ENCODE assay signal across 13 mouse cellular contexts in genomic region chr7:103873064-103873463, GRCm38 (mm10). TPM values are rescaled to one million over a fixed set of nuclear protein-coding genes. Genes with fewer than 3 reads are reported as not detected.
DNase-seq lines count a peak whose midpoint lies in the region; ATAC-seq and TF ChIP-seq lines count a peak whose summit lies in the region.
"Had no signal": no experiment of that assay in that cellular context is flagged by ENCODE, and none has a peak within 500 bp of the region (broad histone marks: within the 10 kb centered on the region; RNA-seq: fewer than 3 reads in every experiment).

No protein-coding gene starts in this region.

- no peak for ATAC-seq in forebrain, embryonic 14.5 days
- ATAC-seq in forebrain, embryonic 11.5 days (replicated peaks; ENCODE audit: low FRiP score), result no peak
- no peak for ATAC-seq in lung, embryonic 14.5 days (ENCODE audit: insufficient read depth)
- no peak for ATAC-seq in liver, embryonic 16.5 days (ENCODE audit: low read depth)

- no peak overlapping the region for H3K4me3 ChIP-seq in forebrain, embryonic 14.5 days (ENCODE audit: low read depth, low read length)
- no peak overlapping the region for H3K4me3 ChIP-seq in forebrain, embryonic 11.5 days (ENCODE audit: low read depth, low read length)
- no peak overlapping the region for H3K4me3 ChIP-seq in lung, embryonic 14.5 days (ENCODE audit: low read depth, low read length)
- H3K4me3 ChIP-seq in lung, adult 2 months (replicated peaks; ENCODE audit: extremely low read depth, low read depth, low read length), result no peak overlapping the region
- no peak overlapping the region for H3K4me3 ChIP-seq in liver, embryonic 16.5 days (ENCODE audit: low read depth, low read length)

- peak; percentile 36 for DNase-seq in forebrain, embryonic 14.5 days (ENCODE audit: low spot score)
- no peak for DNase-seq in forebrain, embryonic 11.5 days (ENCODE audit: low spot score)
- DNase-seq in lung, embryonic 14.5 days, result peak; percentile 60
- DNase-seq in lung, adult 2 months, result no peak
- DNase-seq in c-Kit-positive CD71-positive TER-119-positive erythroid progenitor cells, embryonic 14.5 days (ENCODE audit: low spot score), result peak; percentile 81
- no peak for DNase-seq in lung, adult 18-20 months
- DNase-seq in urinary bladder, adult 2 months (ENCODE audit: low spot score), result no peak
- DNase-seq: adrenal gland, postnatal 14 days; cerebellum, postnatal 14 days; heart, postnatal 4 days; right cerebral cortex, postnatal 4 days had no signal

- H3K27me3 ChIP-seq in forebrain, embryonic 14.5 days (replicated peaks; ENCODE audit: control insufficient read depth, insufficient read depth, low read length), result no peaks in the 10 kb centered on the region
- no peaks in the 10 kb centered on the region for H3K27me3 ChIP-seq in forebrain, embryonic 11.5 days (ENCODE audit: control insufficient read depth, insufficient read depth, low read length)
- H3K27me3 ChIP-seq in lung, embryonic 14.5 days (ENCODE audit: insufficient read depth, low read length), result no peaks in the 10 kb centered on the region
- no peaks in the 10 kb centered on the region for H3K27me3 ChIP-seq in liver, embryonic 16.5 days (ENCODE audit: control insufficient read depth, insufficient read depth, low read depth, low read length)

- H3K4me1 ChIP-seq in forebrain, embryonic 14.5 days (ENCODE audit: control insufficient read depth, insufficient read depth, low read length), result no peaks in the 10 kb centered on the region
- no peaks in the 10 kb centered on the region for H3K4me1 ChIP-seq in forebrain, embryonic 11.5 days (replicated peaks; ENCODE audit: control insufficient read depth, insufficient read depth, low read length)
- H3K4me1 ChIP-seq in lung, embryonic 14.5 days (ENCODE audit: insufficient read depth), result no peaks in the 10 kb centered on the region
- no peaks in the 10 kb centered on the region for H3K4me1 ChIP-seq in lung, adult 2 months (ENCODE audit: control insufficient read depth, insufficient read depth, low read length)
- peaks cover 49% of the 10 kb centered on the region for H3K4me1 ChIP-seq in liver, embryonic 16.5 days (ENCODE audit: control insufficient read depth, low read depth, low read length)

- no peaks in the 10 kb centered on the region for H3K9me3 ChIP-seq in forebrain, embryonic 14.5 days (replicated peaks; ENCODE audit: control insufficient read depth, low read length)
- H3K9me3 ChIP-seq in forebrain, embryonic 11.5 days (ENCODE audit: control insufficient read depth, low read length), result no peaks in the 10 kb centered on the region
- no peaks in the 10 kb centered on the region for H3K9me3 ChIP-seq in lung, embryonic 14.5 days (ENCODE audit: low read depth, low read length)
- no peaks in the 10 kb centered on the region for H3K9me3 ChIP-seq in liver, embryonic 16.5 days (replicated peaks; ENCODE audit: control insufficient read depth, low read length)

- no peak for TF ChIP-seq POLR2A in lung, adult 2 months (IDR thresholded peaks at IDR 0.05; ENCODE audit: borderline replicate concordance, extremely low read depth, low read depth, low read length)

- H3K27ac ChIP-seq in forebrain, embryonic 14.5 days (ENCODE audit: low read depth, low read length), result no peak overlapping the region
- H3K27ac ChIP-seq in forebrain, embryonic 11.5 days (ENCODE audit: low read depth, low read length), result no peak overlapping the region
- H3K27ac ChIP-seq in lung, embryonic 14.5 days (ENCODE audit: low read depth), result no peak overlapping the region
- H3K27ac ChIP-seq in liver, embryonic 16.5 days (ENCODE audit: low read length), result peak overlapping the region; percentile 95

- no peak overlapping the region for H3K9ac ChIP-seq in forebrain, embryonic 14.5 days (ENCODE audit: low read length)
- no peak overlapping the region for H3K9ac ChIP-seq in forebrain, embryonic 11.5 days (ENCODE audit: low read length)
- no peak overlapping the region for H3K9ac ChIP-seq in lung, embryonic 14.5 days
- peak overlapping the region; percentile 69 for H3K9ac ChIP-seq in liver, embryonic 16.5 days (ENCODE audit: low read depth, low read length)

- no peaks in the 10 kb centered on the region for H3K36me3 ChIP-seq in forebrain, embryonic 14.5 days (ENCODE audit: control insufficient read depth, insufficient read depth, low read length)
- H3K36me3 ChIP-seq in forebrain, embryonic 11.5 days (ENCODE audit: control insufficient read depth, insufficient read depth, low read length), result no peaks in the 10 kb centered on the region
- H3K36me3 ChIP-seq in lung, embryonic 14.5 days (ENCODE audit: insufficient read depth), result no peaks in the 10 kb centered on the region
- no peaks in the 10 kb centered on the region for H3K36me3 ChIP-seq in liver, embryonic 16.5 days (ENCODE audit: control insufficient read depth, insufficient read depth)

- H3K4me2 ChIP-seq in forebrain, embryonic 14.5 days (ENCODE audit: low read length), result no peak overlapping the region
- H3K4me2 ChIP-seq in forebrain, embryonic 11.5 days (ENCODE audit: low read depth, low read length, severe bottlenecking), result no peak overlapping the region
- no peak overlapping the region for H3K4me2 ChIP-seq in lung, embryonic 14.5 days
- H3K4me2 ChIP-seq in liver, embryonic 16.5 days (ENCODE audit: low read depth, low read length), result peak overlapping the region; percentile 55

- peak; percentile 41 for TF ChIP-seq CTCF in lung, embryonic 14.5 days (IDR thresholded peaks at IDR 0.05; ENCODE audit: low read depth)
- TF ChIP-seq CTCF in lung, adult 2 months (IDR thresholded peaks at IDR 0.05; ENCODE audit: insufficient read depth, low read length), result no peak

- 11% methylated on average over 1 of the region's 1 CpGs for WGBS in forebrain, embryonic 14.5 days
- WGBS in forebrain, embryonic 11.5 days, result 9% methylated on average over 1 of the region's 1 CpGs
- 0% methylated on average over 1 of the region's 1 CpGs for WGBS in lung, embryonic 14.5 days
- WGBS in lung, adult 2 months, result 0% methylated on average over 1 of the region's 1 CpGs
- 0% methylated on average over 1 of the region's 1 CpGs for WGBS in liver, embryonic 16.5 days (ENCODE audit: insufficient replicate concordance)

RNA-seq across cellular contexts. Expression of gene Olfr66, which starts 13.0 kb away (rescaled TPM):
- not detected in 2 replicates for polyA plus RNA-seq in forebrain, embryonic 14.5 days (2014; fragmentation: Nextera tagmentation; extraction: Ambion mirVana)
- not detected in 2 replicates for polyA plus RNA-seq in forebrain, embryonic 11.5 days (2014; fragmentation: Nextera tagmentation; extraction: Ambion mirVana)
- polyA plus RNA-seq in lung, embryonic 14.5 days (2014; fragmentation: Nextera tagmentation; extraction: Ambion mirVana), result not detected in 2 replicates
- not detected in 2 replicates for polyA plus RNA-seq in lung, adult 2 months (2012; rRNA removed)
- polyA plus RNA-seq in liver, embryonic 16.5 days (2015; fragmentation: Nextera tagmentation; extraction: Ambion mirVana), result not detected in 2 replicates
- not detected in 2 replicates for polyA plus RNA-seq in urinary bladder, adult 2 months (2012; rRNA removed)
- polyA plus RNA-seq: neural tube, embryonic 11.5 days had no signal

RNA-seq across cellular contexts. Expression of gene Hbb-y, which starts 20.0 kb away (rescaled TPM):
- 152 and 669 TPM in 2 replicates for polyA plus RNA-seq in forebrain, embryonic 14.5 days (2014; fragmentation: Nextera tagmentation; extraction: Ambion mirVana)
- polyA plus RNA-seq in forebrain, embryonic 11.5 days (2014; fragmentation: Nextera tagmentation; extraction: Ambion mirVana), result 10,747 and 11,615 TPM in 2 replicates
- polyA plus RNA-seq in lung, embryonic 14.5 days (2014; fragmentation: Nextera tagmentation; extraction: Ambion mirVana), result 1,485 and 1,968 TPM in 2 replicates
- 0.37 TPM in 1 of 2 replicates, not detected in the other for polyA plus RNA-seq in lung, adult 2 months (2012; rRNA removed)
- polyA plus RNA-seq in liver, embryonic 16.5 days (2015; fragmentation: Nextera tagmentation; extraction: Ambion mirVana), result 114 and 115 TPM in 2 replicates
- polyA plus RNA-seq in urinary bladder, adult 2 months (2012; rRNA removed), result 0.29 and 0.55 TPM in 2 replicates

RNA-seq across cellular contexts. Expression of gene Olfr64, which starts 21.2 kb away (rescaled TPM):
- not detected in 2 replicates for polyA plus RNA-seq in forebrain, embryonic 14.5 days (2014; fragmentation: Nextera tagmentation; extraction: Ambion mirVana)
- polyA plus RNA-seq in forebrain, embryonic 11.5 days (2014; fragmentation: Nextera tagmentation; extraction: Ambion mirVana), result not detected in 2 replicates
- polyA plus RNA-seq in lung, embryonic 14.5 days (2014; fragmentation: Nextera tagmentation; extraction: Ambion mirVana), result not detected in 2 replicates
- not detected in 2 replicates for polyA plus RNA-seq in lung, adult 2 months (2012; rRNA removed)
- polyA plus RNA-seq in liver, embryonic 16.5 days (2015; fragmentation: Nextera tagmentation; extraction: Ambion mirVana), result not detected in 2 replicates
- not detected in 2 replicates for polyA plus RNA-seq in urinary bladder, adult 2 months (2012; rRNA removed)
- polyA plus RNA-seq: neural tube, embryonic 11.5 days had no signal

RNA-seq across cellular contexts. Expression of gene Hbb-bh1, which starts 30.1 kb away (rescaled TPM):
- 0.90 and 2.5 TPM in 2 replicates for polyA plus RNA-seq in forebrain, embryonic 14.5 days (2014; fragmentation: Nextera tagmentation; extraction: Ambion mirVana)
- 2,356 and 2,804 TPM in 2 replicates for polyA plus RNA-seq in forebrain, embryonic 11.5 days (2014; fragmentation: Nextera tagmentation; extraction: Ambion mirVana)
- 9.2 and 18.0 TPM in 2 replicates for polyA plus RNA-seq in lung, embryonic 14.5 days (2014; fragmentation: Nextera tagmentation; extraction: Ambion mirVana)
- not detected in 2 replicates for polyA plus RNA-seq in lung, adult 2 months (2012; rRNA removed)
- polyA plus RNA-seq in liver, embryonic 16.5 days (2015; fragmentation: Nextera tagmentation; extraction: Ambion mirVana), result 24.9 and 31.8 TPM in 2 replicates
- 0.15 and 0.18 TPM in 2 replicates for polyA plus RNA-seq in urinary bladder, adult 2 months (2012; rRNA removed)

RNA-seq across cellular contexts. Expression of gene Olfr65, which starts 30.2 kb away (rescaled TPM):
- not detected in 2 replicates for polyA plus RNA-seq in forebrain, embryonic 14.5 days (2014; fragmentation: Nextera tagmentation; extraction: Ambion mirVana)
- polyA plus RNA-seq in forebrain, embryonic 11.5 days (2014; fragmentation: Nextera tagmentation; extraction: Ambion mirVana), result not detected in 2 replicates
- polyA plus RNA-seq in lung, embryonic 14.5 days (2014; fragmentation: Nextera tagmentation; extraction: Ambion mirVana), result not detected in 2 replicates
- polyA plus RNA-seq in lung, adult 2 months (2012; rRNA removed), result not detected in 2 replicates
- not detected in 2 replicates for polyA plus RNA-seq in liver, embryonic 16.5 days (2015; fragmentation: Nextera tagmentation; extraction: Ambion mirVana)
- not detected in 2 replicates for polyA plus RNA-seq in urinary bladder, adult 2 months (2012; rRNA removed)
- polyA plus RNA-seq: neural tube, embryonic 11.5 days had no signal

Comparison
In these comparisons a context has a peak if more than half of its experiments do, and no peak if none do; other contexts are left out.
1. DNase-seq: peak in forebrain, embryonic 14.5 days (single experiment), lung, embryonic 14.5 days (single experiment) and c-Kit-positive CD71-positive TER-119-positive erythroid progenitor cells, embryonic 14.5 days (single experiment); none in forebrain, embryonic 11.5 days (single experiment), lung, adult 2 months (single experiment), lung, adult 18-20 months (0 of 2) and urinary bladder, adult 2 months (single experiment).
2. RNA of gene Hbb-y, which starts 20.0 kb away (polyA plus RNA-seq): 10,747 to 11,615 TPM in forebrain, embryonic 11.5 days, 1,485 to 1,968 TPM in lung, embryonic 14.5 days, 152 to 669 TPM in forebrain, embryonic 14.5 days and 114 to 115 TPM in liver, embryonic 16.5 days; 0.29 to 0.55 TPM in urinary bladder, adult 2 months and 0.37 TPM in lung, adult 2 months; every median in the first group is over 10 times any median in the second.